Mouse (Mus musculus): ENCODE measurements around the gene Dnah2. TPM values are rescaled to one million over a fixed set of nuclear protein-coding genes. Genes with fewer than 3 reads are reported as not detected.

The Dnah2 gene
- polyA plus RNA-seq, 1 experiment, result 0.22 TPM

- no peak for TF ChIP-seq CTCF (IDR thresholded peaks at IDR 0.05; ENCODE audit: extremely low read depth, insufficient read length, insufficient replicate concordance, low read depth, low read length)
- TF ChIP-seq POLR2A (IDR thresholded peaks at IDR 0.05; ENCODE audit: low read depth, low read length), result no peak
- Histone ChIP-seq H3K27ac (ENCODE audit: insufficient read depth, low read depth, low read length) (no peak overlapping the region), H3K4me3 (ENCODE audit: low read depth, low read length) (no peak overlapping the region), H3K36me3 (ENCODE audit: control insufficient read depth, insufficient read depth, low read length) (no peaks in the 10 kb centered on the region), H3K27me3 (ENCODE audit: control insufficient read depth, insufficient read depth, low read length) (peaks cover 2% of the 10 kb centered on the region), H3K4me1 (ENCODE audit: control insufficient read depth, insufficient read depth, insufficient read length, low read length) (no peaks in the 10 kb centered on the region)
- 74% methylated on average over 5 of the region's 5 CpGs for WGBS
Measured at GRCm38 (mm10) chr11:69554539-69555140, 5.7 kb upstream of the Dnah2 start.

- 39% methylated on average over 2 of the region's 2 CpGs for whole genome bisulfite sequencing
- no peak for TF ChIP-seq POLR2A (IDR thresholded peaks at IDR 0.05; ENCODE audit: low read depth, low read length)
- no peak for TF ChIP-seq CTCF (IDR thresholded peaks at IDR 0.05; ENCODE audit: extremely low read depth, insufficient read length, insufficient replicate concordance, low read depth, low read length)
- H3K4me3 ChIP-seq (ENCODE audit: low read depth, low read length), result no peak overlapping the region
Measured at GRCm38 (mm10) chr11:69553341-69553721, 4.4 kb upstream of the Dnah2 start.

GRCm38 (mm10) chr11:69552622-69553340, 3.9 kb upstream of the Dnah2 start:
- H3K27me3 ChIP-seq (ENCODE audit: control insufficient read depth, insufficient read depth, low read length), result no peaks in the 10 kb centered on the region
- TF ChIP-seq CTCF (IDR thresholded peaks at IDR 0.05; ENCODE audit: extremely low read depth, insufficient read length, insufficient replicate concordance, low read depth, low read length) (no peak), POLR2A (IDR thresholded peaks at IDR 0.05; ENCODE audit: low read depth, low read length) (no peak)
- H3K4me3 ChIP-seq (ENCODE audit: low read depth, low read length), result no peak overlapping the region
- H3K4me1 ChIP-seq (ENCODE audit: control insufficient read depth, insufficient read depth, insufficient read length, low read length), result no peaks in the 10 kb centered on the region
- H3K36me3 ChIP-seq (ENCODE audit: control insufficient read depth, insufficient read depth, low read length), result no peaks in the 10 kb centered on the region
- H3K27ac ChIP-seq (ENCODE audit: insufficient read depth, low read depth, low read length), result no peak overlapping the region
- 31% methylated on average over 14 of the region's 14 CpGs for WGBS

More at GRCm38 (mm10) chr11:69553341-69553721, 4.4 kb upstream of the Dnah2 start:
- H3K36me3 ChIP-seq (ENCODE audit: control insufficient read depth, insufficient read depth, low read length), result no peaks in the 10 kb centered on the region
- H3K4me1 ChIP-seq (ENCODE audit: control insufficient read depth, insufficient read depth, insufficient read length, low read length), result no peaks in the 10 kb centered on the region
- H3K27me3 ChIP-seq (ENCODE audit: control insufficient read depth, insufficient read depth, low read length), result no peaks in the 10 kb centered on the region
- H3K27ac ChIP-seq (ENCODE audit: insufficient read depth, low read depth, low read length), result no peak overlapping the region

GRCm38 (mm10) chr11:69551310-69551709, 2.4 kb upstream of the Dnah2 start:
- TF ChIP-seq POLR2A (IDR thresholded peaks at IDR 0.05; ENCODE audit: low read depth, low read length), result no peak
- TF ChIP-seq CTCF (IDR thresholded peaks at IDR 0.05; ENCODE audit: extremely low read depth, insufficient read length, insufficient replicate concordance, low read depth, low read length), result no peak
- 77% methylated on average over 4 of the region's 4 CpGs for WGBS
- Histone ChIP-seq H3K4me1 (ENCODE audit: control insufficient read depth, insufficient read depth, insufficient read length, low read length) (peaks cover 9% of the 10 kb centered on the region; the same call in 1 of the 2 replicates), H3K27me3 (ENCODE audit: control insufficient read depth, insufficient read depth, low read length) (no peaks in the 10 kb centered on the region), H3K27ac (ENCODE audit: insufficient read depth, low read depth, low read length) (no peak overlapping the region), H3K4me3 (ENCODE audit: low read depth, low read length) (no peak overlapping the region), H3K36me3 (ENCODE audit: control insufficient read depth, insufficient read depth, low read length) (no peaks in the 10 kb centered on the region)

- H3K4me1 ChIP-seq (ENCODE audit: control insufficient read depth, insufficient read depth, insufficient read length, low read length), result peaks cover 11% of the 10 kb centered on the region; the same call in 1 of the 2 replicates
- H3K27ac ChIP-seq (ENCODE audit: insufficient read depth, low read depth, low read length), result no peak overlapping the region
- under 1% methylated on average over 15 of the region's 15 CpGs for WGBS
- peak overlapping the region; percentile 63 for H3K4me3 ChIP-seq (ENCODE audit: low read depth, low read length)
- no peaks in the 10 kb centered on the region for H3K36me3 ChIP-seq (ENCODE audit: control insufficient read depth, insufficient read depth, low read length)
- TF ChIP-seq CTCF (IDR thresholded peaks at IDR 0.05; ENCODE audit: extremely low read depth, insufficient read length, insufficient replicate concordance, low read depth, low read length) (peak; percentile 52; the same call in 1 of the 2 replicates), POLR2A (IDR thresholded peaks at IDR 0.05; ENCODE audit: low read depth, low read length) (no peak)
- H3K27me3 ChIP-seq (ENCODE audit: control insufficient read depth, insufficient read depth, low read length), result no peaks in the 10 kb centered on the region
Measured at GRCm38 (mm10) chr11:69547071-69547470, 1.8 kb downstream of the Dnah2 start.

GRCm38 (mm10) chr11:69546423-69547053, 2.4 kb downstream of the Dnah2 start:
- Histone ChIP-seq H3K4me1 (ENCODE audit: control insufficient read depth, insufficient read depth, insufficient read length, low read length) (peaks cover 11% of the 10 kb centered on the region; the same call in 1 of the 2 replicates), H3K4me3 (ENCODE audit: low read depth, low read length) (peak overlapping the region; percentile 63), H3K27me3 (ENCODE audit: control insufficient read depth, insufficient read depth, low read length) (no peaks in the 10 kb centered on the region), H3K36me3 (ENCODE audit: control insufficient read depth, insufficient read depth, low read length) (no peaks in the 10 kb centered on the region), H3K27ac (ENCODE audit: insufficient read depth, low read depth, low read length) (no peak overlapping the region)
- under 1% methylated on average over 44 of the region's 44 CpGs for WGBS
- TF ChIP-seq POLR2A (IDR thresholded peaks at IDR 0.05; ENCODE audit: low read depth, low read length), result no peak; the same call in 1 of the 2 replicates
- peak; percentile 45 for TF ChIP-seq CTCF (IDR thresholded peaks at IDR 0.05; ENCODE audit: extremely low read depth, insufficient read length, insufficient replicate concordance, low read depth, low read length)

- no peak for TF ChIP-seq POLR2A (IDR thresholded peaks at IDR 0.05; ENCODE audit: low read depth, low read length)
- Histone ChIP-seq H3K4me3 (ENCODE audit: low read depth, low read length) (peak overlapping the region; percentile 63), H3K4me1 (ENCODE audit: control insufficient read depth, insufficient read depth, insufficient read length, low read length) (peaks cover 11% of the 10 kb centered on the region; the same call in 1 of the 2 replicates), H3K36me3 (ENCODE audit: control insufficient read depth, insufficient read depth, low read length) (no peaks in the 10 kb centered on the region), H3K27ac (ENCODE audit: insufficient read depth, low read depth, low read length) (no peak overlapping the region), H3K27me3 (ENCODE audit: control insufficient read depth, insufficient read depth, low read length) (no peaks in the 10 kb centered on the region)
- 10% methylated on average over 7 of the region's 7 CpGs for WGBS
Measured at GRCm38 (mm10) chr11:69545957-69546356, 3.0 kb downstream of the Dnah2 start.
